Mouse (Mus musculus): Measurements from ENCODE around the gene Best2. TPM values are rescaled to one million over a fixed set of nuclear protein-coding genes. Genes with fewer than 3 reads are reported as not detected.

Best2 gene
- total RNA-seq, 2 experiments from 2014 or later: not detected

- no peak for DNase-seq (ENCODE audit: low spot score in 2 of 2)
Measured at GRCm38 (mm10) chr8:84985049-84985683, 29.2 kb downstream of the Best2 start.

- DNase-seq (ENCODE audit: low spot score in 2 of 2): peak in 1 of 2 experiments; percentile 48
Measured at GRCm38 (mm10) chr8:84984294-84985048, 29.9 kb downstream of the Best2 start.

GRCm38 (mm10) chr8:84982499-84983011 lies 31.8 kb downstream of the Best2 start:
- DNase-seq (ENCODE audit: low spot score in 2 of 2): no peak

- DNase-seq (ENCODE audit: low spot score in 2 of 2): no peak
Measured at GRCm38 (mm10) chr8:84981644-84982498, 32.5 kb downstream of the Best2 start.

GRCm38 (mm10) chr8:84980622-84981358 lies 33.5 kb downstream of the Best2 start:
- DNase-seq (ENCODE audit: low spot score in 2 of 2): peak; percentile 77 to 78

GRCm38 (mm10) chr8:84979599-84980421 lies 34.5 kb downstream of the Best2 start:
- DNase-seq (ENCODE audit: low spot score in 2 of 2): peak; percentile 84 to 87

GRCm38 (mm10) chr8:84978248-84978940 lies 35.9 kb downstream of the Best2 start, which contains the start of gene Junb:
Junb (minus strand) TSS chr8:84978718.
- DNase-seq (ENCODE audit: low spot score in 2 of 2): peak; percentile 99

- peak; percentile 64 to 71 for DNase-seq (ENCODE audit: low spot score in 2 of 2)
Measured at GRCm38 (mm10) chr8:84977435-84978247, 36.7 kb downstream of the Best2 start.

GRCm38 (mm10) chr8:84976763-84977434 lies 37.4 kb downstream of the Best2 start:
- no peak for DNase-seq (ENCODE audit: low spot score in 2 of 2)

GRCm38 (mm10) chr8:84976031-84976762 lies 38.1 kb downstream of the Best2 start:
- peak; percentile 96 to 99 for DNase-seq (ENCODE audit: low spot score in 2 of 2)

- peak in 1 of 2 experiments; percentile 72 for DNase-seq (ENCODE audit: low spot score in 2 of 2)
Measured at GRCm38 (mm10) chr8:84975434-84975833, 38.9 kb downstream of the Best2 start.

GRCm38 (mm10) chr8:84974543-84975142 lies 39.7 kb downstream of the Best2 start:
- no peak for DNase-seq (ENCODE audit: low spot score in 2 of 2)

GRCm38 (mm10) chr8:84973803-84974542 lies 40.4 kb downstream of the Best2 start:
- peak; percentile 45 to 69 for DNase-seq (ENCODE audit: low spot score in 2 of 2)

GRCm38 (mm10) chr8:84973079-84973478 lies 41.3 kb downstream of the Best2 start:
- DNase-seq (ENCODE audit: low spot score in 2 of 2): no peak

GRCm38 (mm10) chr8:84970913-84971312 lies 43.4 kb downstream of the Best2 start:
- DNase-seq (ENCODE audit: low spot score in 2 of 2): no peak
